Mouse (Mus musculus) CD4-positive, CD25-positive, alpha-beta regulatory T cell, adult 4 months (primary cell): ENCODE measurements around the gene Rad51b. TPM values are rescaled to one million over a fixed set of nuclear protein-coding genes. Genes with fewer than 3 reads are reported as not detected.

Experiments used
- ATAC-seq: one replicate; pipeline ENCODE4 v1.8.0; 2017
- polyA plus RNA-seq, 2 experiments: library from polyadenylated mRNA; unstranded; fragments of 100-300 nt; shearing (Covaris generic); gene quantifications; one replicate each; pipeline ENCODE4 v1.2.1; 2017

Gene Rad51b
- polyA plus RNA-seq, 2 experiments from 2014 or later = 3.7 to 4.5 TPM

GRCm38 (mm10) chr12:79535532-79536437 is 238.7 kb downstream of the Rad51b start:
- ATAC-seq = no peak

DNA sequence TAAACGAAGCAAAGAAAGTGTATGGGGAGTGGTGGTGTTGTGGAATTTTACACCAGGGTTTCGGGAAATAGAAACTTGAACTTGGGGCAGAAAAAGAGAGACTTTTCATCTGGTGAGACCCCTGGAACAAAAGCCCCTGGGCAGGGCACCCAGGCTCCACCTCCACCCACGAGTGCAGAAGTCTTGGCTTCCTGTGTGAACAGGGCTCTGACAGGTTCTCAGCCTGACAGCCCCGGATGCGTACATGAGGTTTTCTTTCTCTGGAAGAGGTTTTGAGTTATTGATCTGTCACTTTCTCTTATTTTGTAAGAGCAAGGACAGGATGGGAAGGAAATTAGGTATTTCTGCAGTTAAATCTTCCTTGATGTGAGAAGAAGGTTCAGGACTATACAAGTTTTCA is 243.1 kb downstream of the Rad51b start:
- peak; percentile 32 for ATAC-seq

- ATAC-seq = no peak
Observed at GRCm38 (mm10) chr12:79541581-79541980, 244.5 kb downstream of the Rad51b start.

DNA sequence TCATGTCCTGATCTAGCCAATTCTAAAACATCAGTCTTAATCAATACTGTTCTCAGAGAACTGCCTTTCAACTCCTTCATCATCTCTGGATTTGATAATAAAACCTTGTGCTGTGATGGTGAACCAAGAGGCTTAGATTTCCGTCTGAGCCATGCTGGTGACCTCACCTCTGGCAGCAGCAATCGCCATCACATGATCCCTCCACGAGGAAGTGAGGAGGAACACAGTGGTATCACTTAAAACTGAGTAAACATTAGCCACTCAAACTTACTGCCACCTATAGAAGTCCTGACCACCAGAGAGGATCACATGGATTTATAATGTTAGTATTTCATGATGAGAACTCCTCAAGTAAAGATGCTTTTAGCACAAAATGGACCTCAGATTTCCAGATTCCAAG is 248.0 kb downstream of the Rad51b start:
- ATAC-seq = no peak

- no peak for ATAC-seq
Observed at GRCm38 (mm10) chr12:79547556-79547955, 250.5 kb downstream of the Rad51b start.

DNA sequence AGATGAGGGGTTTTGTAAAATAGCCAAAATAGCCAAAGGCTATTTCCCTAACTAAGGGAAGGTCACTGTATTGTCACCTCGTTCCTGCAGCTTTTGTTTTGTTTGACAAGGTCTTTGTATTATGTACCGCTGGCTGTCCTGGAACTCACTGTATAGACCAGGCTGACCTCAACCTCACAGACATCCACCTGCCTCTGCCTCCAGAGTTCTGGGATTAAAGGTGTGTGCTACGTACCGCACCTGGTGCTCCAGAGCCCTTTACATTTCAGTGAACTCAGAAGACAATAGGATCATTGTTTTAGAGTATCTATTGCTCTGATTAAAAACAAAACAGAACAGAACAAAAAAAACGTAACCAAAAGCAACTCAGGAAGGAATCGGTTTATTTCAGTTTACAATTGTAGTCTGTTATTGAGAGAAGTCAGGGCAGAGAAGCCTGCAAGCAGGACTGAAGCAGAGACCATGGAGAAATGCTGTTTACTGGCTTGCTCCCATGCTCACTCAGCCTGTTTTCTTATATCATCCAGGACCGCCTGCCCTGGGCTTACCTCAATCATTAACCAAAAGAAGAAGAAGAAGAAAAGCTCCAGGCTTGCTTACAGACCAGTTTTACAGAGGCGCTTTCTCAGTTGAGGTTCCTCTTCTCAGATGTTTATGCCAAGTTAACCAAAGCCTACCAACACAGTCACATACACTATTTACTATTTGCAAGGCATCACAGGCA is 251.7 kb downstream of the Rad51b start:
- ATAC-seq = no peak

DNA sequence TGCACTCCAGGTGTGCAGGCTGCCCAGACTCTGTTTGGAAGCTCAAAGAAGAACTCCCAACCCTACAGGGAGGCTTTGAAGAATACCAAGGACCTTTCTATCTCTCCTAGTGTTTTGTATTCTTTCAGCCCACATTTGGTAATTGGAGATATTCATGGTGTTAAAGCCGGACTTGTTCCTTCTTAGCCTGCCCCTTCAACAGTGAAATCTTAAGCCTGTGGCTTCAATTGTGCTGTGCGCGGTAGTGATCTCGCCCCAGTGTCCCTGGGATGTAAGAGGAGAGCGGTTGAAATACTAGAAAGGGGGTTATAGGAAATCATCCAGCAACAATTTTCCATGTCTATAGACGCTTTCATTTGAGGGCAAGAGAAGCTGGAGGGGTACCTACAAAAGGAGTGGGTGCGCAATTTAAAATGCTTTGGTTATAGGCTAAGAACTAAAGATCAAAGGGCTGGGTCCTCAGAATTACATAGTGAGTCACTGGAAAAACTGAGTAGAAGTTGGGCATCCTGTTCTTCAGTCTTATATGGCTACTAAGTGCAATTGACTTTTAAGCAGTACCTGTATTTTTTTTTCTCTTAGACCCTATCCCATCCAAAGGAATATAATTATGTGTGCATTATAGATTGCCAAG is 253.1 kb downstream of the Rad51b start:
- peak; percentile 93 for ATAC-seq

DNA sequence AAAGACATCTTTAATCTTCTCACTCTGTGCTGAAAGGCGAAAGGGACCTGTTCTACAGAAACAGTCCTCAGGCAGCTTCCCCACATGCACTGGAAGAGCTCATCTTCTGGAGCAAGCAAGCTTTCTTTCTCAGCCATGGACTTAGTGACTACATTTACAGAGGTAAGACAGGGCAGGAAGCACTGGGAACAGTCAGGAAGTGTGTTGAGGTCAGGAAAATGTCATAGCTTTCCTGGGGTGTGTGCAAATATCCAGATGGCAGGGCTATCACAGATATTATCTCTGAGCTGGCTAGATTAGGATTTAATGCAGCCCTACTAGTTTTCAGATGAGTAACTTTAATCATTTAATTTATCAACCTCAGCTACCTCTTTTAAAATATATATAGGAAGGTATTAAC is 254.2 kb downstream of the Rad51b start:
- no peak for ATAC-seq

- no peak for ATAC-seq
Observed at GRCm38 (mm10) chr12:79553056-79553455, 256.0 kb downstream of the Rad51b start.

- ATAC-seq = no peak
Observed at GRCm38 (mm10) chr12:79557904-79558303, 260.8 kb downstream of the Rad51b start.

GRCm38 (mm10) chr12:79558711-79559110 is 261.6 kb downstream of the Rad51b start:
- no peak for ATAC-seq

GRCm38 (mm10) chr12:79559410-79560015 is 262.4 kb downstream of the Rad51b start:
- ATAC-seq = no peak

GRCm38 (mm10) chr12:79560084-79560699 is 263.1 kb downstream of the Rad51b start:
- ATAC-seq = no peak

GRCm38 (mm10) chr12:79560893-79561292 is 263.8 kb downstream of the Rad51b start:
- no peak for ATAC-seq

GRCm38 (mm10) chr12:79574159-79575040 is 277.3 kb downstream of the Rad51b start:
- ATAC-seq = no peak

GRCm38 (mm10) chr12:79575041-79575541 is 278.0 kb downstream of the Rad51b start:
- no peak for ATAC-seq

DNA sequence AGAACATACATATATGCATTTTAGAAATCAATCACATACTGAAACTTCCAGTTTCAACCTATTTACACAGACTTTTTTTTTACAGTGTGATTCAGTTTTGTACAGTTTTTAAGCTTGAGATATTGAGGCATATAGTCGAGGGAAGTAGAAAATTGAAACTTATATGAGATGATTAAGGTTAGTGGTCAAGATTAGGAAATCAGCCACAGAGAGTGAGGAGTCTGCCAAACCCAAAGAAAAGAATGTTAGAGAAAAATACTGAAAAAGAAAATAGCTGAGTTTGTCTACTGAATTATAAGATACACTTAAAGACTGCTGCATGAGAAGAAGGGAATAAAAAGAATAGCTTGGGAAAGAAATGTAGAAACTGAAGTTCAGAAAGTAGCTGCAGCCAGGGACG is 280.4 kb downstream of the Rad51b start:
- ATAC-seq = no peak

DNA sequence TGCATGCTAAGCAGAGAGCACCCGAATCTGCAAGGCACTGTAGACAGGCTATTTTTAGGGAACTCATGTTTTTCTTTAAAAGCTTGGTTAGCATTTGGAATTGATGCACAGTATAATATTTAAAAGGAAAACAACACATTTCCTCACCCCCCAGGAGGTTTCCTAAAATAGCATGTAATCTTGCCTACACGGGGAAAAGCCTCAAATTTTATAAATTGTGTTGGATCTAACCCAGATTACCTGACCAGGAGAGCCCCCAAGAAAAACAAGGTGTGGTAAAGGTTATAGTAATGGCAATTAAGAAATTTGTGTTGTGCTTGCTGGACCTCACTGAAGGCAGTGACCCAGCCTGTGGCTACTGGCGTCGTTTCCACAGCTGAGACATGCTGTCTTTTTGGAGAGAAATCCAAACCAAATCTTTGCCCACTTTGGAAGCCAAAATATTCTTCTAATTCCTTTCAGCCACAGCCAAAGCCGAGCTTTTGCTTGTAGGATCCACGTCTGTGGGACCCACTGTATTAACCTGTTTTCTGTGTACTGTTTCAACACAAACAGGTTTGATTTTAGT is 282.0 kb downstream of the Rad51b start:
- ATAC-seq = no peak

DNA sequence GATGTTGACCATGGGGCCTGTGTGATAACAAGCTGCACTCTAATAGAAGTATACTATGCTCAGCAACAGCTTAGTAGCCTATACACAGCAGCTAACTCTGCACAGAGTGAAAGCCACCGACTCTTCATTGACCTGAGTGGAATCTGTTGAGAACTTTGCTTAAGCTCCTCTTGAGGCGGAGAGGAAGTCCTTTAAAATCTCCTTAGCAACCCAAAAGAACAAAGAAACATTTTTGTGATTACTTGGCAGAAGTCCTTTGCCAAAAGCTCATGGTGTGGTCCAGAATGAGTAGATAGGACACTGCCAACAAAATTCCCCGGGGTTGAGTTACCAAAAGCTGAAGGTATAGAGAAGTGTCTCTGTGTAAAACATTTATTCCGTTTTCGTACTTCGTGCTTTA is 282.8 kb downstream of the Rad51b start:
- peak; percentile 43 for ATAC-seq

GRCm38 (mm10) chr12:79584556-79585307 is 287.6 kb downstream of the Rad51b start:
- ATAC-seq = no peak
